Mouse (Mus musculus) heart, adult 2 months (tissue): ENCODE results near the gene Tram1l1. TPM values are rescaled to one million over a fixed set of nuclear protein-coding genes. Genes with fewer than 3 reads are reported as not detected.

ENCODE experiments used
- DNase-seq, 2 experiments: peaks; one replicate each; pipeline ENCODE4 v3.0.0; 2021
- H3K27ac ChIP-seq: fragments of 200-600 bp; 2 replicates; pipeline ENCODE4 v1.8.1; 2022
- H3K27me3 ChIP-seq: fragments of 200-500 bp; 2 replicates; pipeline ENCODE4 v1.6.1; 2012; ENCODE audit warnings: mild to moderate bottlenecking, low read length, inconsistent platforms, mixed read lengths; ENCODE audit not compliant: control insufficient read depth, insufficient read depth
- H3K36me3 ChIP-seq: fragments of 200-500 bp; 2 replicates; pipeline ENCODE4 v1.6.1; 2012; ENCODE audit warnings: low read length, inconsistent platforms; ENCODE audit not compliant: control insufficient read depth, insufficient read depth
- H3K4me1 ChIP-seq: fragments of 200-500 bp; 2 replicates; pipeline ENCODE4 v1.6.1; 2011; ENCODE audit warnings: low read length; ENCODE audit not compliant: control insufficient read depth, insufficient read depth
- H3K4me3 ChIP-seq: fragments of 200-600 bp; 2 replicates; pipeline ENCODE4 v1.8.1; 2022
- H3K79me2 ChIP-seq: fragments of 200-500 bp; replicated peaks from 2 replicates; pipeline ENCODE4 v1.6.1; 2012; ENCODE audit warnings: mild to moderate bottlenecking, inconsistent platforms, low read length, moderate library complexity, mixed read lengths; ENCODE audit not compliant: control insufficient read depth, insufficient read depth
- H3K9ac ChIP-seq: fragments of 200-500 bp; 2 replicates; pipeline ENCODE4 v1.6.1; 2012; ENCODE audit warnings: low read depth, mild to moderate bottlenecking, control low read depth, inconsistent platforms, low read length, mixed read lengths
- CTCF ChIP-seq: fragments of 200-600 bp; IDR thresholded peaks from 2 replicates; pipeline ENCODE4 v1.8.1; 2022; ENCODE audit warnings: antibody characterized with exemption, mild to moderate bottlenecking, moderate library complexity
- EP300 ChIP-seq: fragments of 200-500 bp; IDR thresholded peaks from 2 replicates; pipeline ENCODE4 v1.6.1; 2011; ENCODE audit warnings: low read depth, low read length, control low read depth; ENCODE audit not compliant: insufficient read depth
- POLR2A ChIP-seq: fragments of 200-500 bp; IDR thresholded peaks from 2 replicates; pipeline ENCODE4 v1.6.1; 2011; ENCODE audit warnings: mild to moderate bottlenecking, low read depth, low read length, control low read depth; ENCODE audit not compliant: insufficient read depth
- WGBS: fragments of 180-500 bp; shearing (Covaris S2); methylation state at CpG from one replicate; pipeline ENCODE4 v1.1.7; 2018; 5-methylcytosine and 5-hydroxymethylcytosine counted together
- intact Hi-C: fragments of 180-260 bp; cut with DNase I; formaldehyde crosslinking; loops from one replicate; pipeline ENCODE4 v1.15.1; 2025
- polyA plus RNA-seq: library from polyadenylated mRNA; depleted of rRNA; stranded (reverse); fragments of >200 nt; gene quantifications from 2 replicates; pipeline ENCODE4 v1.2.3, GENCODE M21; 2012; rRNA removed
- total RNA-seq, 2 experiments: library from RNA; stranded (reverse); gene quantifications; 2 replicates each; pipeline ENCODE4 v1.2.3; 2021

Gene Tram1l1
- total and polyA plus RNA-seq, 3 experiments: 0.05 to 0.14 (median 0.14) TPM

DNA sequence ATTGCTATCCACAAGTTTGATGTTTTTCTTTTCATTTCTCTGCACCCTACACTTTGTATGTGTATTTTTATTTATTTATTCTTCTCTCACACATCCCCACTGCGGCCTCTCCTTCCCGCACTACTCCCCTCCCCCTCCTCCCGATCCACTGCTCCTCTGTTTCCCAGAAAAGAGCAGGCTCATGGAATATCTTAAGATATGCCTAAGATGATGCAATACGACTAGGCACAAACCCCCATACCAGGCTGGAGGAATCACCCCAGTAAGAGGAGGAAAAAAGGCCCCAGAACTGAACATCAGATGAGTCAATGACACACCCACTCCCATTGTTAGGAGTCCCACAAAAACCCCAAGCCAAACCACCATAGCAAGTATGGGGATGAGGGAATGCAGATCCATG lies 1.4 kb upstream of the Tram1l1 start:
- H3K27ac ChIP-seq: no peak overlapping the region
- H3K9ac ChIP-seq: no peak overlapping the region
- H3K27me3 ChIP-seq: no peaks in the 10 kb centered on the region; the same call in 1 of the 2 replicates
- TF ChIP-seq POLR2A (no peak), EP300 (no peak), CTCF (no peak)
- no peak for DNase-seq
- intact Hi-C loops: no loop called here
- H3K4me1 ChIP-seq: peaks cover 3% of the 10 kb centered on the region; the same call in 1 of the 2 replicates
- H3K4me3 ChIP-seq: no peak overlapping the region
- WGBS: 72% methylated on average over 4 of the region's 4 CpGs
- no peaks in the 10 kb centered on the region for H3K79me2 ChIP-seq
- H3K36me3 ChIP-seq: no peaks in the 10 kb centered on the region

DNA sequence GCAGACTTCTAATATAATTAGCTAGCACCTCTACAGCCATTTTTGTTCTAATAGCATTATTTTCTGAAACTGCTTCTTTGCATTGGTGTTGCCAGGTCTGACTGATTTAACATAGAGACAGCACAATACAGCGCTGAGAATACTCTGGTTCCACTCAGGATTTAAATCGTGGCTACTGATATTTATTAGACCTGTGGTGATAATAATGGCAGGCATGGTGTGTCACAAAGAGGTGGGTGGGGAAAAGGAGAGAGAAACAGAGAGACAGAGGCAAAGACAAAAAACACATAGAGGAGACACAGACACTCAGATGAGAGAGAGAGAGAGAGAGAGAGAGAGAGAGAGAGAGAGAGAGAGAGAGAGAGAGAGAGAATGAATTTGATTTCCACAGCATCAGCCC lies 257 bp upstream of the Tram1l1 start:
- no peak overlapping the region for H3K27ac ChIP-seq
- no peaks in the 10 kb centered on the region for H3K36me3 ChIP-seq
- TF ChIP-seq EP300: no peak
- TF ChIP-seq CTCF: no peak
- no peak for TF ChIP-seq POLR2A
- no peaks in the 10 kb centered on the region for H3K79me2 ChIP-seq
- H3K4me3 ChIP-seq: peak overlapping the region; percentile 33; the same call in 1 of the 2 replicates
- no peak overlapping the region for H3K9ac ChIP-seq
- WGBS: 12% methylated on average over 2 of the region's 2 CpGs
- DNase-seq: no peak
- no peaks in the 10 kb centered on the region; the same call in 1 of the 2 replicates for H3K27me3 ChIP-seq
- peaks cover 3% of the 10 kb centered on the region; the same call in 1 of the 2 replicates for H3K4me1 ChIP-seq
- intact Hi-C loops: no loop called here

DNA sequence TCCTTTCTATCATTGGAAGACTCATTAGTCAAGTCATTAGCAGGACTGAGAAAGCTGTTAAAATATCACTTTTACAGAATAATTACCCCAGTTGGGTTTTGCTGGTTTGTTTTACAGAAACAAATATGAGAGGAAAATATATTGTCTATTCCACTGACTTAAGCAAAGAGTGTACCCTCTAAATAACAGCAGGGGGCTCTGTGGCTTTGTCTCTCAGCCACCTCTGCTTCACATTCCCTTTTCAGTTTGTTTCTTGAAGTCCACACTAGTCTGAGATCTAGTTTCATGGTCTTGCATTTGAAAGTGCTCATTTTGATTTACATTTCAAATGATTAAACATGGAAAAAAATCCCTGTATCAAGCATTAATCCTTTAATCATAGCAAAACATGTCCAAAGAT lies 25.8 kb downstream of the Tram1l1 start:
- DNase-seq: no peak
- H3K79me2 ChIP-seq: no peaks in the 10 kb centered on the region
- no peak overlapping the region for H3K27ac ChIP-seq
- H3K27me3 ChIP-seq: no peaks in the 10 kb centered on the region
- H3K36me3 ChIP-seq: no peaks in the 10 kb centered on the region
- H3K4me3 ChIP-seq: no peak overlapping the region
- no peak for TF ChIP-seq POLR2A
- TF ChIP-seq CTCF: no peak
- no peak for TF ChIP-seq EP300
- intact Hi-C loops: no loop called here
- no peak overlapping the region for H3K9ac ChIP-seq
- H3K4me1 ChIP-seq: no peaks in the 10 kb centered on the region

DNA sequence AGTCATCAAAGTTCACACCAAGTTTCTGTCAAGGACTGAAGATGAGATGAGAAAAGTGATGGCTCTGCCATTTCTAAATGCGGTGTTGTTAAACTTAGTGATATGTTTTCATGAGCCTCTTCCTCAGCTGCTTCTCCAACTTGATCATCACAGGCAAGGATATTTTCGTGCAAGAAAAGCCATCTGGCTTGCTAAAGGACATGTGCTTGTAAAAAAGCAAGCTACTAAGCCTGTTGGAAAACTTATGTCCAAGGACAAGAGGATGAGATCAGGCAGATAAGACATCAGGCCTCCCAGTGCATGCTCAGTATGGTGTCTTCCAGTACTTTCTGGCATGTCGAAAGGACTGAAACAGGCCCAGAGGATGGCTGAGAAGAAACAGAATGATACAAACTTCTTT lies 36.9 kb downstream of the Tram1l1 start:
- WGBS: 72% methylated on average over 3 of the region's 3 CpGs
- Histone ChIP-seq H3K9ac (no peak overlapping the region), H3K4me1 (no peaks in the 10 kb centered on the region), H3K4me3 (no peak overlapping the region), H3K27me3 (no peaks in the 10 kb centered on the region), H3K27ac (no peak overlapping the region), H3K79me2 (no peaks in the 10 kb centered on the region), H3K36me3 (no peaks in the 10 kb centered on the region)
- TF ChIP-seq EP300: no peak
- TF ChIP-seq CTCF: no peak
- TF ChIP-seq POLR2A: no peak
- intact Hi-C loops: no loop called here
- no peak for DNase-seq

DNA sequence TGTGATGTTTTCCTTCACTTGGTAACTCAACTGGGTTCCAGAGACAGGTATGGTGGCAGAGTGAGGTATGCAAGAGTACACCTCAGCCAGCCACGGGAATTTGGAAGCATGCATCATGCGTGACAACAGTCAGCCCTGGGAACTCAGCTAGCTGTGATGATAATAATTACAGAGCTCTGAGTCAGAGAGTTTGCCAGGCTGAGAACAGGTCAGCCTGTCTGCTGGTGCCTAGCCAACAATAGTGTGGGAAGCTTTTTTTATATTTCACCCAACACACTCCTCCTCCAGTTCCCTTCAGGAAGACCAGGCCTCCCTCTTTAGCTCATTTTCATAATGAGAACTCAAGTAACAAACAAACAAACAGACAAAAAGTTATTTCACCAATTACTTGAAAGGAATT lies 51.4 kb downstream of the Tram1l1 start:
- no peaks in the 10 kb centered on the region for H3K27me3 ChIP-seq
- no peaks in the 10 kb centered on the region for H3K79me2 ChIP-seq
- TF ChIP-seq CTCF (no peak), POLR2A (no peak), EP300 (no peak)
- no peak for DNase-seq
- H3K27ac ChIP-seq: no peak overlapping the region
- WGBS: 68% methylated on average over 2 of the region's 2 CpGs
- no peaks in the 10 kb centered on the region for H3K36me3 ChIP-seq
- H3K9ac ChIP-seq: no peak overlapping the region
- no peak overlapping the region for H3K4me3 ChIP-seq
- H3K4me1 ChIP-seq: no peaks in the 10 kb centered on the region
- intact Hi-C loops: no loop called here

Other genes with a start within 250 kb of the Tram1l1 start
- not detected for gene 1700006A11Rik, start 105.2 kb downstream of the Tram1l1 start, total RNA-seq
- not detected in 2 replicates for gene 1700006A11Rik, start 105.2 kb downstream of the Tram1l1 start, polyA plus RNA-seq